Mouse (Mus musculus): Measurements from ENCODE around the gene Ghr.

The Ghr gene

DNA sequence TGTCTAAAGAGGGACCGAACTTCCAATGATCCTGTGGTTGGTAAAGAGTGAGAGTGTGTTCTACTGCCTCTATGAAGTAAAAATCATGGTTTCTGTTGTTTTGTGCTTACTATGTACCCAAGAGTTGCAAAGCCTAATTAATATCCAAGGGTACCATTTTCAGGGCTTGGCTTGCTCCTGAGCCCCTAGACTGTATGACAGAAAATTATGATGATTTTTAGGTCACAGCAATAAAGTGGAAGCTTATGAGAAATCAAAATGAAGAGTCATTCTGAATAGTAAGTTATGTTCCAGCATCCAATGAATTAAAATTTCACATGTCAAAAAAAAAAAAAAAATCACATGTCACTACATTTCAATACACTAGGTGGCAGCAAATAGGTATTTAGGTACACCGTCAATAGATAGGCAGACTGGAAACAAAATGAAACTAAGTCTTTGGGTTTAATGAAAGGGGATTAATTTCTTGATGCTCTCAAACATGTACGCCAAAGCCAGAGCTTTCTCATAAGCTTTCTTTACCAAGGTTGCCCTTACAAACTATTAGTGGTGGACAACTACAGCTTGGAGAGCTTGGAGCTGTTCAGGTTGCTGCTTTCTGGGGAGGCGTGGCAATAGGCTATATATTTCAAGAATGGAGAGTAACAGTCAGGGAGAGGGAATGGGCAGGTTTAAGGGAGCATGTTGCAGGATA lies 227.1 kb downstream of the Ghr start:
- no peak for DNase-seq

DNA sequence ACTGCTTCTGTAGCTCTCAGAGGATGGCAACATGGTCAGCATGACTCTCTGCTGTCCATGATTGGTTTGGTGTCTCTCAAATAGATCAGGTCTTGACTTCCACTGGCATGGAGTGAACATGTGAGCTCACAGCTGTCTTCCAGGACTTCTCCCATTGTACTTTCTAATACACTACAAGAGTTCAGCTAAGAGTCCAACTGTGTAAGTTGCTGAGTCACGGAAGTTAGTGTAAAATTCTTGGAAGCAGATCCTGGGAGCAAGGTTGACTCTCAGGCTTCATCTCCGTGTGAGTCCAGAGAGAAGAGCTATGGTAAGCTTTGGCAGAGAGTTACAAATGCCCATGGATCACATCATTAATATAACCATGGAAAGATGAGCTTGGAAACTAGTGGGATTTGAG lies 229.6 kb downstream of the Ghr start:
- no peak for DNase-seq

DNA sequence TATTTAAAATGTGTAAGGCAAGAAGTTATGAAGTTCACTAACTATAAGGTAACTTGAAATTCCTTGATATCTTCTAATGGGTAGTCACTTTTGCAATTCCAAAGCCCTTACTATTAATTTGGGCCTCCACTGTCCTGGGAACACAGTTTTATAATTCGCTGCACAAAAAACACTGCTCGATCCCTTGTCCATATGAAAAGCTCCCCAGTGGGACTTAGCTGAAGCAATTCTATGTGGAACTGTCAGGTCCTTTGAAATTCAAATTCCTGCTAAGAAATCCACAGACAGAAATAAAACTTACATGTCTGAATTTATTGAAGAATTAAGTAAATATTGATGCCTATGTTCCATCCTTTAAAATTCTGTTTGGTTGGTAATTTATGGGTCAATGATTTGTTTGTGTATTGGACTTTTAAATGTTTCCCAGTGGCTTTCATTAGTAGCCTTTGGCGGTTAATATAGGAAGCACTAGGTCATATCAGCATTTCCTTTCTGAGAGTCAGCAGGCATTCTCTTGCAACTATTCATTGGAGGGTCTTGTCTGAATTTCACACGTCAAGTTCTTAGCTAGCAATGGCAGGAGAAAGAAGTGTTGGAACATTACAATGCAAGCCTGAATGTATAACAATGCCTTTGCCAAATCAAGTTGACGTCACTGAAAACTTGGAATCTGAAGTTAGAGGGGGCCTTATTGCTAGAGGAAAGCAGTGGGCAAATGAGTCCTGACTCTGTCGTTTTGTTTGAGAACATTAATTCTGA lies 233.8 kb downstream of the Ghr start:
- no peak for DNase-seq

DNA sequence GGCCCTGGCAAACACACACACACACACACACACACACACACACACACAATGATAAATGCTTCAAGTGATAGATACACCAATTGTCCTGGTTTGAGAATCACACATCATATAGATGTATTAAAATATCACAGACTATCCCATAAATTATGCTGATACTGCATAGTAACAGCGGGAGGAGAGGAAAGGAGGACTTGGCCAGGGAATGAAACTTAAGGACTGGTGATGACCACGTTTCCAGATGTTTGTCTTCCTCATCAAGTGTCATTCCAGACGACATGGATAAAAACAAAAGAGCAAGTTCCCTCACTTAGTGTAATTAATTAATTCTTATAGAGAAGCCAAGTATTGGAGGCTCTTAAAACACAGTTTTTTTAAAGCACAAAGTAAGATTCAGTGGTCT lies 236.6 kb downstream of the Ghr start:
- no peak for DNase-seq

DNA sequence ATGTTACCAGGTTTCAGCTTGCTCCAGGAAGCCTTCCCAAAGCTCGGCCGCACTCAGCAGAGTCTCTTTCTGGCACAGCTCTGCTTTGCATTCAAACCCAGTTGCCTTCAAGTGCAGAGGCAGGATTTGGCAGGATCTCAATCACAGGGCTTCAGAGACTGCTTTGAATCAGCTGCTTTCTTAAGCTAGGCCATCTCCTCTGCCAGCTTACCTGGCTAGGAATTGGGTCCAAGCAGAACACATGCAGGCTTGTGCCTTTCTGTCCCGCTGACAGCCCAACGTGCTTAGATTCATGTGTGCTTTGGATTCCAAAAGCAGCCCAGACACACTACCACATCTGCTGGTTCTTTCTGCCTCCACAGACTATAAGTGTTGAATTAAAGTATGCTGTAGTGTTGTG lies 238.7 kb downstream of the Ghr start:
- no peak for DNase-seq

DNA sequence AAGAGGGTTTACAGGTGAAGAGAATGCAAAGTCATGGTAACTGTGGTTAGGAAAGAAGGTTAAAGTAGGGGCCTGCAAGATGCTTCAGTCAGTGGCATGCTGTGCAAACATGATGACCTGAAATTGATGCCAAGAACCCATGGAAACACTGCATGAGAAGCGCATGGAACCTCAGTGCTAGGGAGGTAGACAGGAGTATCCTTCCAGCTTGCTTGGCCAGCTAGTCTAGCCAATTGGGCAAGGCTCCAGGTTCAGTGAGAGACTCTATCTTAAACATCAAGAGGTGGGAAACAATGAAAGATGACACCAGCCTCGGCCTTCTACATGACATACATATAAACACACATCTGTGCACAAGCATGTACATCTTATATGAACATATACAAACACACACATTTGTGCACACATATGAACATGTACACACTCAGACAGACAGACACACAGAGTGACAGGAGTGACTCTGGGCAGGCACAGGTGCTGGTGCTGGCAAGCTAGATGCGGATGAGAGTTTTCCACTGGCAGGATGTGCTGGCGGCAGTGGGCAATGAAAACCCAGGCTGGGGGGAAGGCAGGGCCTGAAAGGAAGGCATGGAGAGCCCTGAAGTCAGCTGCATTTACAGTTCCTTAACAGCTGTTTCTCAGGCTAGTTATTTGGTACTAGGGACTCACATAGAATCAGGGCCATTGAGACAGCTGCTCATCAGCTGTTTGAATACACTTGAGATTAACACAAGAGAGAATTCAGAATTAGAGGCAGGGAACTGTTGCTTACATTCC lies 241.3 kb downstream of the Ghr start:
- no peak for DNase-seq

DNA sequence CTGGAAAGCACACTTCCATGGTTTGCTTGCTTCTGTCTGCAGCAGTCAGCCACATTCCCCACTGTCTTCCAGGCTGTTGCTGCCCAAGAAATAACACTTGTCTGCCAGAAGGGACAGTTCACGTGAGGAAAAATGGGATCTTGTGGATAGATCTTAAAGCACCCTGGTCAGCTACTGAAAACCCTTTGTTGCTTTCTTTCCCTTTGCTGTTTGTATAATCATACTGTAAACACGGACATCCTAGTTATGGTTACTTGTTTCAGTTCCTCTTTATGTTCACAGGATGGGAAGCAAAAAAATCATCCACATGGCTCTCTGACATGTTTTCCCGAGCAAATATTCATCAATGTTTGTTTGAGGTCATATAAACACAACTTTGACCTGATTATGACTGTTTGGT lies 243.4 kb downstream of the Ghr start:
- no peak for DNase-seq

DNA sequence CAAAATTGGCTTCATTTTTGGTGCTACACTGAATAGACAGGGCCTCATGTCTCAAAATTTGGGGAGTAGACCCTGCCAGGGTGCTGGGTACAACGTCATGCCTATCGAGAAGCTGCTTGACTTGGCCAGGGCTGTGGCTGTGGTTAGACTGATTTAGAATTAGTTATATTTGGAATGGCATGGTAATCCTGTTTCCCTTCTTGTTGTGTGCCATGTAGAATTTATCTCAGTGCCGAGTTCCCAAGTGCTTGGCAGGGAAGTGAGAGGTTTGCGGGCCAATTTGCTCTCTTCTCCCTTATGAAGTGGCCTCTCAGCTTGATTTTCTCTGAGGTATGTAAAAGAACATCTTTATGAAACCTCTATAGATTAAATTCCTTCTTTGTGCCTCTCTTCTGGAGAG lies 250.8 kb downstream of the Ghr start:
- no peak for DNase-seq

DNA sequence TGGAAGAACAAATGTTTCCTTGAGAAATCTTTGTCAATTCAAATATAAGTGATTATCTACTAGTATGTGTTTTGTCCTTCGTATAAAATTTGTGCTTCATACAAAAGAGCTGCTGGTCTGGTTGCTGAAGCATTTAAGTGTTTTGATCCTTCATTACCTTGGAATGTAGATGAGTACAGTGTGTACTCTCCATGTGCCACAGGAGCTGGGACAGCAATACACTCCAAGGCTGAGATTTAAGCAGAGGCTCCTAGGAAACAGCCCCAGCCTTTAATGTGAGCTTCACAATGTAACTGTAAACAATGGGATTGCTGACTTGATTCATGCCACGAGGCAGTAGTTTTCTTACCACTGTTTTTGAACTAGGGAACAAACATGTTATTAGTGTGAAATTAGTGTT lies 251.5 kb downstream of the Ghr start:
- DNase-seq = no peak

DNA sequence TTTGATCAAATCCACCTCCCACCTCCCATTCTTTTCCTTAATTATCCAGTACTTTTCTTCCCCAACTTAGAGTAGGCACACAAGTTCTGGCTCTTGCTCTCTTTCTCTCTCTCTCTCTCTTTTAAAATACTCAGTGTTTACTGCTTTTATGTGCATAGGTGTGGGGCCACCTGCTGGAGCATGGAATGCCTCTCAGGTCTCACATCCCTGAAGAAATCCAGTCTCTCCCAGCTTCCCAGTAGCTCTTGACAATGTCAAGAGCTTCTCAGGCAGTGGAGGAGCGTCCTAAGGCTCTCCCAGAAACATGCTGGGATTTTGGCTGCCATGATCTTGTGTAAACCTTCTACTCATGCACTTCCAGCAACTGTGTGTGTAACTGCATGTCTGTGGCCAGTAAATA lies 253.0 kb downstream of the Ghr start:
- DNase-seq = no peak

DNA sequence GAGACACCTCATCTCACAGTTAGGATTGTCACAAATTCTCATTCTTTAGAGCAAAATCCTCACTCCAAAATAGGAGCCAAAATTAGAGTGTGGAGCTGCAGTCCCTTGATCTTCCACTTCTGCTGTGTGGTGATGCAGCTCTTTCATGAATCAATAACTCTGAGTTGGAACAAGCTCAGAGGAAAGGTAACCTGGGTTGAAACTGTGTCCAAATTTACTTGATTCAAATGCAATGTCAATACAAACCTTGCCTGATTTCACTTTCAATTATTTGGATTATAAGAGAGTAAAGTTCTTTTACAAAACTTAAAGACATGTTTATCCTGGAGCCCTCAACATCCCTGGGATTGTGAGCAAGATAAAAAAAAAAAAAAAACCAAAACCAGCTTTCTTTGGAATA lies 260.3 kb downstream of the Ghr start:
- DNase-seq = no peak

DNA sequence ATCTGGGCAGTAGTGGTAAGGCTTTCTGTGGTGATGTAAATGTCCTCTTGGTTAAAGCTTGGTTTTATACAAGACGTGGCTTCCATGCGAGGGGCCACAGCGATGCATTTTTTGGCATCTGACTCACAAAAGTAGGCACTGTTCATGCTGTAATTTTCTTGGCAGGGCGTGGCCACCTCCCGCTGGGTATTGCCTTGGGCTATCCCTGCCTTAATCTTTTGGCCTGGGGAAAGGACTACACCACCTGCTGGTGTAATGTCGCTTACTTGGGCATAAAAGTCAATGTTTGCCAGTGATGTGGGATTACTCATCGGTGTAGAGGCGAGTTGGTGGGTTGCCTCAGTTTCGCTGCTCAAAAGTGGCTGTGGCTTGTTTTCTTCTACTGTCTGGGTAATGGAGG lies 263.4 kb downstream of the Ghr start:
- DNase-seq = no peak

DNA sequence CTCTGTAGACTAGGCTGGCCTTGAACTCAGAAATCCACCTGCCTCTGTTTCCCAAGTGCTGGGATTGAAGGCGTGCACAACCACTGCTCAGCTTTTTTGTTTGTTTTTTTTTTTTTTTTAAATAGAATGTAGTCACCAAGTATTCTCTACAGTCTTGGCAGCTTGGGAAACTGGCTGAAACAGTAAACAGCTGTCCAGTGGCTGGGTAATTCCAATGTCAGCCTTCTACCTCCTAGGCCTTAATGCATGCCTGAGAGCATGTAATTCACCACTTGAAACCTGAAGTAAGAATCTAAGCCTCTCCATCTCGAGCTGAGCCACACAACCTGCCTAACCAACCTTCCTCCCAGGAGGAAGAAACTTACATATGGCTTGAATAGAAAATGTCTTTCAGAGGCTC lies 266.7 kb downstream of the Ghr start:
- DNase-seq = no peak

DNA sequence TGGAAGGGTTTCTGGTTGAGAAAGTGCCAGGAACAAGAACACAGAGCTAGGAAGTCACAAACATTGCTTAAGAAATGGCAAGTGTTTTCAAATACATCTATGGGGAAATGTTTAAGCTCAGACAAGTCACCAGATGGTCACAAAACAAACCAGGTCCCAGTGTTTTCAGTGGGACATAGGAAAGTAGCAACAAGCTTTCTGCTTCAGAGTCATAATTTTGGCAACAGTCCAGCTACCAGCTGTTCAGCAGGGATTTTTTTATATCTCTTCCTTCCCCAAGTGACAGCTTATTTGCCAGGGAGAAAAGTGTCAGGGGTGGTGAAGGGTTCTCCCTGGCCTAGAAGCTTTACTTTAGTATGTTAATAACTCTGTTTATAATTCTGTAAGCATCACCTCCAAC lies 270.4 kb downstream of the Ghr start:
- no peak for DNase-seq

DNA sequence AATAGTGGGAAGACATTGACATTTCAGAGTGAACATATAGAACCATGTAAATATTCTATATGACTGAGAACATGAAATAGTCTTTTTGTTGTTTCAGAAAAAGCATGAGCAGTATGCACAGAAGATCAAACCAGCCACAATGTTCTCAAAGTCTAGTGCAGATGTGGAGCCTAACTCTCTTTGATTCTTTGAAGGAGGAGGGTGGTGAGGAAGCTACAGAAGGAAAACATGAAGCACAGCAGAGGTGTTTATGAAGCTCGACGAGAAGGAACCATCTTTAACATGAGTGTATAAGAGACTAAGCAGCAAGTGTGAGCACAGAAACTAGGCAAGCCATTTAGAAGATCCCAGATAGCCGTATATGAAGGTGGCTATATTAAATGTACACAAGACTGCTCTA lies 273.4 kb downstream of the Ghr start:
- no peak for DNase-seq

DNA sequence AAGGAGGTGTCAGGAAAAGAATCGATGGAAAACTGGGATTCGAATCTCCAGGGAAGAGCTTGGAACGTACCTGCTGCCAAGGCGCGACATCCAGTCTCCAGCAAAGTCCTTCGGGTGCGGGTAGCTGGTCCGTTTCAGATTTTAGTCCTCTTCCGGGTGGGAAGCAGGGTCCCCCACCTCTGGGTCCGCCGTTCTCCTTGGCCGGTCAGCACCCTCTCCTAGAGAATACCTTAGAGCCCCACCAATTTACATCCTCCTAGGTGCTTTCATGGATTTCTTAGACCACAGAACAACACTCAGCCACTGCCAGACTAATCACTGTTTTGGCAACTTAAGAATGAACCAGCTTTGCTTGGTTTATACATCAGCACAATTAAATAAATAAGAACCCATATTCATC lies 279.9 kb downstream of the Ghr start, which contains the start of gene Ccdc152:
Gene Ccdc152, minus strand, starts transcription at position 101 of the 400 bp plus-strand sequence.
- DNase-seq = no peak

DNA sequence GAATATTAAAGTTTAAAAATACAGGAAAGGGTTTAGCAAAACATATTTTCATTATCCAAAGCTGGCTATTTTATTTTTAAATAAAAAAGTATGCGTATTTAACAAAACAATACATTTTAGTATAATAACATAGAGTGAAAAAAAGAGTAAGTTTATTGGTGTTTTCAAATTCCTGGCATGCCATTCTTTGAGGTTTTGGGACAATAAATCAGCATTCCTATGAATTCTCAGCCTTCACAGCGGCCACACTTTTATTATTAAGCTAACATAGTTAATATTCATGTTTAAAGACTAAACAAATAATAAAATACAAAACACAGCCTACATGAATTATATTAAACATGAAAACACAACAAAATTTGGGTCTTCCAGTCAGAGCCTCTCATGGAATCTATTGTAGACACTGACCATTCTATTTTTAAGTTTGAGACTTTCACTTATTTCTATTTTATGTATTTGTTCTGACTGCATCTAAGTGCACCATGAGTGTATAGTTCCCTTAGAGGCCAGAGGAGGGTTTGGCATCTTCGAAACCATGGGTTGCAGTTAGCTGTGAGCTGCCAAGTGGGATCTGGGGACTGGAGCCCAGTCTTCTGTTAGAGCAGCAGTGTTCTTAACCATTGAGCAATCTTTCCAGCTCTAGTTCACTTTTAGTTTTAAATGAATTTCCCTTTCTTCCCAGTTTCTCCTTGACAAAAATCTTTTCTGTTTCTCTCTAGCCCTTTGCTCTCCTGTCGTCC lies 282.8 kb downstream of the Ghr start:
- no peak for DNase-seq

DNA sequence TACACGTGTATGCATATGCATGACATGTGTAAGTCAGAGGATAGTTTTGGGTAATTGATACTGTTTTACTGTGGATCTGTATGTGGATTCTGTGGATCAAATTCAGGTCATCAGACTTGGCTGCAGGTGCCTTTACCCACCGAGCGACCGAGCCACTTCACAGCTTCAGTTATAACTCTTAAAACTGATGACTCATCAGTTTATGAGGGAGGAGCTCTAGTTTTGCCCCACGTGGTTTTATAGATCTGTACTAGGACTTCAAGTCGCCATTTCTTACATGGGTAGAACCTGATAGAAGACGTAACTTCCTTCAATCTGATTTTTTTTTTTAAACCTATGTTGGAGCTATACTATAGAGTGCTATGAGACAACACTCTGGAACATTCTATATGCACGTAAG lies 285.7 kb downstream of the Ghr start:
- no peak for DNase-seq

DNA sequence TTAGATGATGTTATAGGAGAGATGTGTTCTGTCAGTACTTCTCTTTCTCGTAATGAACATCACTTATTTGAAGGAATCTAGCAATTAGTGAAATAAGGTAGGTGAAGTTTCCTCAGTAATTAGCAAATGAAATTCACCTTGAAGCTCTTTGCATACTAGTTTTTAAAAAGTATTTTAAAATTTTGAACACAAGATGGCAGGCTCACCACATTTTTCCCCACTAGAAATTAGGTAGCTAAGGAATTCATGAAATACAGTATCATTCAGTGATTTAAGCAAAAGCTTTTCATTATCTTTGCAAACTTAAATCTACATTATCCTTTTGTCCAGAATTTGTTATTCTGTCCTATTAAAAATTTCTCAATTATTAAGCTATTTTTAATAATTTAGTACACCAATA lies 287.3 kb downstream of the Ghr start:
- no peak for DNase-seq

DNA sequence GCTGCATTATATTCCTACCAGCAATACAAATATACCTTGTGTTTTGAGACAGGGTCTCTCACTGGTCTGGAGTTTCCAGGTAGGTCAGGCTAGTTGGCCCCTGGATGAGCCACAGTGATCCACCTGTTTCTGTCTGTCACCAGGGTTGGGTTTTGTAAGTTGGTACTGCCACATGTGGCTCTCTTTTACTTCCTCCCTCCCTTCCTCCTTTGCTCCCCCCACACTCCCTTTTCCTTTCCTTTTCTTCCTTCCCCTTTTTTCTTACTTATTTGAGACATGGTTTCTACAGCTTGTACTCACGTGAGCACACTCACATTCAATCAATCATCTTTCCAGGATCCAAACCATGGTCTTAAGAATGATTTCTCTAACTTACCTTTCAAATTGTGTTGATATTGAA lies 289.8 kb downstream of the Ghr start:
- DNase-seq = no peak

DNA sequence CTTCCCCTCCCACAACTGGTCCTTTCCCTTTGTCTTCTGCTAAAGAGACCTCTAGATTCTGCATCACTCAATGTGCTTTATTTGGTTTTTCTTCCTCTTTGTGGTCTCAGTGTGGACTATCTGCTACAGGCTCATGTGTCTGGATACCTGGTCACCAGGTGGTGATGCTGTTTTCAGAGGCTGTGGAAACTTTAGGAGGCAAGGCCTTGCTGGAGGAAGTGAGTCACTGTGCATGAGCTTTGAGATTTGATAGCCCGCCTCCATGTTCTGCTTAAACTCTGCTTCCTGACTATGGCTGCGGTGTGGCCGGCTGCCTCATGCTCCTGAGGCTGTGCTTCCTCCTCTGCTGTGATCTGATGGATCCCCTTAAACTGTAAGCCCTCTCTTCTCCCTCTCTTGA lies 292.9 kb downstream of the Ghr start:
- no peak for DNase-seq

DNA sequence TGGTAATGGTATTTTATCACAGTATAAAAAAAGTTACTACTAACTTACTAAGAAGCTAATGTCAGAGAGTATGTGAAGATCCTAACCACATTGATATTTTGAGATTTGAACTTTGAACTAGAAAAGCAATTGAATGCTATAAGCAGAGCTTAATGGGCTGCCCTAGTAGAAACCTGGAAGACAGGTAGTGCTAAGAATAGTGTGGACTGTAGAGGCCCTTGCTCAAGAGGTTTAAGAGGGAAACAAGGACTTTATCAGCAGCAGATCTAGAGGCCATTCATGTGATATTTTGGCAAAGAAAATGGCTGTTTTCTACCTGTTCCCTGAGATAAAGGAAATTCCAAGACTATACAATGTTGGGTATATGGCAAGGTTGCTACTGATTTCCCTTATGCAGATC lies 297.3 kb downstream of the Ghr start:
- DNase-seq = no peak

DNA sequence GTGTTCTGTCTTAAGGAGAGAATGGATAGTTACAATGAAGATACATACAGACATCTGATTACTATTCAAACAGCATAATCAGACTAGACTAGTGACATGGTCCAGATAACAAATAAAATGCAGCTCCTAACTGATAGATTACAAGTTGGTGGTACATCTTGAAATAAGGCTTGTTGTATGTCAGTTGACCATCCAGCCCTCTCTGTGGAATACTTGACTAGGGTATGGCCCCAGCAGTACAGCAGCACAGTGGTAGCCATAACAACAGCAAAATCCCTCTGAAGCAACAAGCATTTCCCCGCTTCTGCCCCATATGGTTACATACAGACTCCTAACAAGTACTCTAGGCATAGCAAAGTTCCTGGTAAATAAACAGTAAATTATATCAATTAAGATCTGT lies 301.6 kb downstream of the Ghr start:
- DNase-seq = no peak
